Mouse (Mus musculus) heart, postnatal 14 days (tissue): Measurements from ENCODE around the gene Mrpl43. TPM values are rescaled to one million over a fixed set of nuclear protein-coding genes. Genes with fewer than 3 reads are reported as not detected.

Experiments used
- DNase-seq, 2 experiments: peaks; one replicate each; pipeline ENCODE4 v3.0.0; 2021 to 2022
- intact Hi-C: fragments of 180-260 bp; cut with DNase I; formaldehyde crosslinking; loops from one replicate; pipeline ENCODE4 v1.15.1; 2025
- total RNA-seq, 2 experiments: library from RNA; stranded (reverse); gene quantifications; 2 replicates each; pipeline ENCODE4 v1.2.3; 2021

Mrpl43 gene
- total RNA-seq, 2 experiments from 2014 or later: 50.3 to 53.9 TPM

- no peak for DNase-seq
- intact Hi-C loops: no loop called here
Observed at GRCm38 (mm10) chr19:44985159-44985988, 20.9 kb downstream of the Mrpl43 start.

- intact Hi-C loops: no loop called here
Observed at GRCm38 (mm10) chr19:44984420-44984819, 21.8 kb downstream of the Mrpl43 start.

GRCm38 (mm10) chr19:44983366-44983765 is 22.9 kb downstream of the Mrpl43 start:
- no peak for DNase-seq
- intact Hi-C loops: no loop called here

More at GRCm38 (mm10) chr19:44984420-44984819, 21.8 kb downstream of the Mrpl43 start:
- DNase-seq: no peak

DNA sequence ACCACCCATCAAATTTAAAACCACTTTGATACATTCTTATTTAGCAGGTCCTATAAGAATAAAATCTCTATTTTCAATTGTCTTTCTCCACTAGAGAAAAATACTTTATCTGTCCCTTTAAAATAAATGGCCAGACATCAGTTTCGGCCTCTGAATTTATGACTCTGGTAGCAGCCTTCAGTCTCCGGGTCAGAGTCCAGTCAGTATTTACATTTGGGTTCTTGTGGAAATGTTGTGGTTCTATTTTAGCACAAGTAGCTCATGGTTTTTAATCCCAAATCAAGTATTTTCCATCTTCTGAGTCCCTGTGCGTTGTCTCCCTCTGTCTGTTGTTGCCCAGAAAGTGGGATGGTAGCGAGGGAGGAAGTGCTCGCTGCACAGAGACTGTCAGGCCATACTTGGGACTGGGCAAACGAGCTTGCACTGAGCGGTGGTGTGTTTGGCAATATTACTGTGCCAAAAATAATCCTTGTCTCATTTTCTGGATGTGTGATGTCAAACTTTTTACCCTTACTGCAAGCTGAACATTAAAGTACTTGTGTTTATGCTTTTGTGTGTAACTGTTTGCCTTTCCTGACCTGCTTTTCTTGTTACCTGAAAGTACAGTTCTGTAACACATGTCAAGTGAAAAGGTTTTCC is 23.6 kb downstream of the Mrpl43 start:
- intact Hi-C loops: no loop called here

GRCm38 (mm10) chr19:44980787-44981186 is 25.5 kb downstream of the Mrpl43 start:
- intact Hi-C loops: no loop called here
- DNase-seq: no peak

More for the DNA sequence above, 23.6 kb downstream of the Mrpl43 start:
- DNase-seq: no peak

- intact Hi-C loops: loop anchor here (5.0 kb wide), 1 partner anchor 35 kb away; no protein-coding TSS in a partner anchor
- DNase-seq: no peak
Observed at GRCm38 (mm10) chr19:44977148-44977547, 29.1 kb downstream of the Mrpl43 start.

DNA sequence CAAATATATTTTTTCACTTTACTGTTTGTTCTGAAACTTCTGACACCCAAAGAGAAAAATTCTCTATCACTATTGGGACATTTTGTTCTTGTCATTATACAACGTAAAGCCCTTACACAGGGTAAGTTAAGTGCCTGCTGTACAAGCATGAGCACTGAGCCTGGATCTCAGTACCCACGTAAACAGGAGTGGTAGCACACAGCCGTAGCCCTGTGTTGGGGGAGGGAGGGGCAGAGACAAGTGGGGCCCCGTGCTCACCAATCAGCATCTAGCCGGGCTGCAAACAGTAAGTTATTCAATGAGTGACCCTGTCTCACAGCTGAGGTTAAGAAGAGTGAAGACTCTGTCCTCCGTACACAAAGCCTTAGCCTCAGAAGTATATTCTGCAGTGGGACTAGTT is 29.6 kb downstream of the Mrpl43 start:
- intact Hi-C loops: loop anchor here (5.0 kb wide), 1 partner anchor 34 kb away; no protein-coding TSS in a partner anchor
- DNase-seq: no peak

GRCm38 (mm10) chr19:44968329-44968728 is 37.9 kb downstream of the Mrpl43 start:
- intact Hi-C loops: no loop called here
- no peak for DNase-seq

DNA sequence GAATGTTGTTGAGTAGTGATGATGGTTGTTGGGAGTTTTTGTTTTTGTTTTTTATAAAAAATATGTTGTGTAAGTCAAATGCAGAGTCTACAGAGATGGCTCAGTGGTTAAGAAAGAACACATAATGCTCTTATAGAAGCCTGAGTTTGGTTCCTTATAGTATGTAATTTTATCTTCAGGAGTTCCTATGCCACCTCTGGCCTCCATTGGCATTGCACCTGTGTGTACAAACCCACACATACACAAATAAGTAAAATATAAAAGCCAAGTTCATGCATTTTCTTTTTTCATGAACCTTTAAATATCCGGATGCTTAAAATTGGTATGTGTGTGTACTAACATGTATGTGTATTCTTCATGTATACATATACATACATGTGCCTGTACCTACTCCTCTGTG is 40.3 kb downstream of the Mrpl43 start:
- DNase-seq: no peak
- intact Hi-C loops: no loop called here

DNA sequence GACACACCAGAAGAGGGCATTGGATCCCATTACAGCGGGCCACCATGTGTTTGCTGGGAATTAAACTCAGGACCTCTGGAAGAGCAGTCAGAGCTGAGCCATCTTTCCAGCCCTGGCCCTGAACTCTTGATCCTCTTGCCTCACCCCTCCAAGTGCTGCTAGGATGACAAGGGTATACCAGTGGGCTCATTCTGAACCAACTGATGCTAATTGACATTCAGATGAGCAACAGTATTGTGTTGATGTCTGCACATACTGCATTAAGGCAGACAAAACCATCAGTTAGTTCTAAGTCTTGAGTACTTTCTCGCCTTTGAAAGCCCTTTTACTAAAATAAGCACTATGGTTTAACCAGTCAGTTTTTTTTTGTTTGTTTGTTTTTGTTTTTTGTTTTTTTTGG is 46.6 kb downstream of the Mrpl43 start:
- no peak for DNase-seq
- intact Hi-C loops: no loop called here

Other genes starting within 250 kb of the Mrpl43 start
- 10 to 100 TPM; 26.4 to 26.8 TPM for gene Slf2, start 75.3 kb downstream of the Mrpl43 start, total RNA-seq
- gene Sema4g, start 17.3 kb downstream of the Mrpl43 start, total RNA-seq: under 1 TPM; 0.56 to 0.72 TPM
- gene Twnk, start 779 bp downstream of the Mrpl43 start, total RNA-seq: 10 to 100 TPM; 21.5 to 22.0 TPM
- gene Lzts2, start 8.0 kb upstream of the Mrpl43 start, total RNA-seq: 10 to 100 TPM; 66.4 to 72.4 TPM
- gene Pdzd7, start 39.3 kb upstream of the Mrpl43 start, total RNA-seq: under 1 TPM in 1 of 2 experiments, not detected in 1; 0.19 TPM
- gene Sfxn3, start 41.1 kb upstream of the Mrpl43 start, total RNA-seq: 10 to 100 TPM; 15.7 to 19.1 TPM
- 1 to 10 TPM; 4.9 to 7.0 TPM for gene Kazald1, start 68.8 kb upstream of the Mrpl43 start, total RNA-seq
- under 1 TPM; 0.22 to 0.27 TPM for gene Tlx1, start 144.2 kb upstream of the Mrpl43 start, total RNA-seq
- not detected for gene Lbx1, start 229.4 kb upstream of the Mrpl43 start, total RNA-seq